Mouse (Mus musculus): ENCODE results near the gene Zc3hav1l. TPM values are rescaled to one million over a fixed set of nuclear protein-coding genes. Genes with fewer than 3 reads are reported as not detected.

Zc3hav1l gene
- total RNA-seq, 1 experiment from 2014 or later: 7.0 TPM

DNA sequence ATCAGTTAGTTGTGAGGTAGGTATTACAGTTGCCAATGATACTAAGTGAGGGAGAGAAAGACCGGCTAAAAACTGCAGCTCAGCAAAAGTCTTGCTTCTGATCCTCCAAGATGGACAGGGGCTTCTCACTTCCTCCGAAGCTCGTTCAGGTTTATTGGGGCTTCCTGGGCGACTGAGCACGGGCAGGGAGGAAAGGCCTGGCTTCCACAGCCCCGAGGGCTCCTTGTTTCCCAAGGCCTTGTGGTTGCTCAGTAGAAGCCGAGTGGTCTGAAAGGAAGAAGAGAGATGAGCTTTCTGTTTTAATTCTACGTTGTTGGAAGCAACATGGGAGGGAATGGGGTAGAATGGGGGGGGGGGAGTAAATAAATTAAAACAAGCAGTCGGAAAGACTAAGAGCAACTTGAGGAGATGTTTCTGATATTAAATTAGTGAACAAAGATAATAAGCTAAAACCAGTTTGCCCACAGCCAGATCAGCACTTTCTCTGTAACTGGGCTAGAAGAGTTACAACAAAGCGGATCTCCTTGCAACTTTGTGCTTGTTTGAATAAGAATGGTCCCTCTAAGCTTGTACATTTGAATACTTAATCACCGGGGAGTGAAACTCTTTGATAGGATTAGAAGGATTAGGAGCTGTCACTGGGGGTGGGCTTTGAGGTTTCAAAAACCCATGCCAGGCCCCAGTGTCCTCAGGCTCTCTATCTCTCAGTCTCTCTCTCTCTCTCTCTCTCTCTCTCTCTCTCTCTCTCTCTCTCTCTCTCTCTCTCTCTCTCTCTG lies 6.0 kb downstream of the Zc3hav1l start:
- ATAC-seq (replicated peaks; ENCODE audit: low read depth, poor library complexity, severe bottlenecking): no peak

DNA sequence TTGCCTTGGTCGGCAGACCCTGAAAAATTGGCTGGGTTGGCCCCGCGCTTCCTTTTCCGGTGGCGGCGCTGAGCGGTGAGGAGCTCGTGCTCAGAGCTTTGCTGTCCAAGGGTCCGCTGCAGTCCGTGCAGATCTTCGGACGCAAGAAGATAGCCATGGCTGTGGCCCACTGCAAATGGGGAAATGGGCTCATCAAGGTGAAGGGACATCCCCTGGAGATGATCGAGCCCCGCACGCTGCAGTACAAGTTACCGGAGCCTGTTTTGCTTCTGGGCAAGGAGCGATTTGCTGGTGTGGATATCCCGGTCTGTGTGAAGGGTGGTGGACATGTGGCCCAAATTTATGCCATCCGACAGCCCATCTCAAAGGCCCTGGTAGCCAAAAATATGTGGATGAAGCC lies 14.6 kb downstream of the Zc3hav1l start:
- no peak for ATAC-seq (replicated peaks; ENCODE audit: low read depth, poor library complexity, severe bottlenecking)

DNA sequence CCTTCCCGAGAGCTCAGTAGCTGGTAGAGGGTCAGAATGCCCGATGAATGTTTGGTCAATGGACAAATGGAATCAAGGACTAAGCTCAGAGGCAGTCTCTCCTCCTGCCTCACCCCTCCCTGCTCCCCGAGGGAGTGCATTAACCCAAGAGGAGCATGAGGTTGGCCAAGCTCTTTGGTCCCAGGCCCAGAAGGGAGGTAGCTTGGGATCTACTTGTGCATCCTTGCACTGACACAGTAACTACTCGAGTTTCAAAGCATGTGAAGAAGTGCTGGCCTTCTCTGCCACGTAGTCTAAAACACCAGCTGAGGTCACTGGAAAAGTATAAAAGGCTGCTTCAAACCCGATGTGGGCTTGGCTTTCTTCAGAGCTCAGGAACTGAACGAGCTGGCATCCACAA lies 34.6 kb downstream of the Zc3hav1l start:
- ATAC-seq (replicated peaks; ENCODE audit: low read depth, poor library complexity, severe bottlenecking): no peak

DNA sequence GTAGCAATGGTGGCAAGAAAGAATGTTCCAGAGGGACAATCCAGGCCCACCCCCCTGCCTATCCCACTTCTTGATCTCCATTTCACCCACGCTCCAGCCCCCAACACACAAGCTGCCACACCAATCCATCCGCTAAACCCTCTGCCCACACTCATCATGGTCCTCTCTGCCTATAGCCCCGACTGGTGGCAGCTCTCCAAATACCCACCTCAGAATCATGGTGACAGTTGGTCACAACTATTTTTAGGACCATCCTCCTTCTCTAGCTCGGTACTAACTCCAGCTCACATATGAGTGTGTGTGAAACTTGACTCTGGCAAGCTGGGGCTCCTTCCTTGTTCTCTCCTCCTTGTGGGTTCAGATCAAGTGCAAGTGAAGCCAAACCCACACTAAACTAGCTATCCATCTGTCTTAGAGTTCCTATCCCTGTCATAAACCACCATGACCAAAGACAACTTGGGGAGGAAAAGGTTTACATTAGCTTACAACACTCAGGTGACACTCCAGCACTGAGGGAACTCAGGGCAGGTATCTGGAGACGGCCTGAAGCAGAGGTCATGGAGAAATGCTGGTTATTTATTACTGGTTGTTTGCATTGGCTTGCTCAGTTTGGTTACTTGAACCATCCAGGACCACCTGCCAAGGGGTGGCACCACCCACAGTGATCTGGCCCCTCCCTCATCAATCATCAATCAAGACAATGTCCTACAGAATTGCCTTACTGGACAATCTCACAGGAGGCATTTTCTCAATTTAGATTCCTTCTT lies 35.5 kb downstream of the Zc3hav1l start:
- ATAC-seq (replicated peaks; ENCODE audit: low read depth, poor library complexity, severe bottlenecking): 0 out of 2 replicates have a peak, but pooled peaks have one; percentile 25

DNA sequence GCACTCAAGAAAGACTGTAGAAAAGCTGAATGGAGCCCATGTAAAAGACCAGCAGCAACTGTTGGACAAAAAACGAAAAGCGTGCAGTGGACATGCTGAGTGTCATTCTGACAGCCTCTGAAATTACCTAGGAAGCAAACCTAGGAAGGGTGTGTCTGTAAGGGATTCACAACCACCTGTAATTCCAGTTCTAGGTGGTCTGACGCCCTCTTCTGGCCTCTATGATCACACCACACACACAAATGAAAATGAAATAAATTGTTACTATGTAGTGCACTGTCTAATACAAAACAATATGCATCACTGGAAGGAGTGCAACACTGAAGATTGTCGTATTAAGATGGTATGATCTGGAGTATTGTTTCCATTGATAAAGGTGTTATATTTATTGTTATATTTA lies 37.2 kb downstream of the Zc3hav1l start:
- no peak for ATAC-seq (replicated peaks; ENCODE audit: low read depth, poor library complexity, severe bottlenecking)

DNA sequence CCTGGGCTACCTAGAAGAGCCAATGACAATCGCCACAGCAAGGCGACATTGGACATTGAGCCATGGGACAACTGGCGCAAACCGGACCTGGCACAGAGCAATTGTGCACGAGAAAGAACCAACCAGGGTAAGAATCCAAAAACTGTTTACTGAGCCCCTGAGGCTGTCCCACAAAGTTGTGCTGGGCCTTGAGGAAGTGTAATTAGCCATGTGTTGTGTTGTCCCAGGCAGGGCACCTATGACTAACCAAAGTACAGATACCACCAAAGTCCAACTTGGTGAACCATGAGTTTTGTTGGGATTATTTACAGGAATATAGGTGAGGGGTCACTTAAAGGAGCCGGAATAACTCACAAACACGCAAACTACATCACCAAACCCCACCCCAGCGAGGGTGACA lies 41.6 kb downstream of the Zc3hav1l start:
- no peak for ATAC-seq (replicated peaks; ENCODE audit: low read depth, poor library complexity, severe bottlenecking)

DNA sequence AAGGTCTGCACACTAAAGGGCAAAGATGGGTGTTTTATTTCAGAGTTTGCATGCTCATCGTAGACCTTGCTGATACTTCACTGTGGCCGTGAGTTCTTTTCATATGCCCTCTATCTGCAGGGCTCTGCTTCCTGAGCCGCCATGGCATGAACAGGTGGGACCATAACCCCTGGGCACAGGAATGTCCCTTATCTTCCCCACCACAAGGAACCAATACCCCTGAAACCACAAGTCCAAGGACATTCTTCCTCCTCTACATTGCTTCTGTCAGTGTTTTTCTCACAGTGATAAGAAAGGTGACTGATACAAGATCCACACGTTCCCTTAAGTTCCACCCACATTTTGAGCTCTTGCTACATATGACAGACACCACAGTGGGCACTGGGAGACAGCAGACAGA lies 42.3 kb downstream of the Zc3hav1l start:
- ATAC-seq (replicated peaks; ENCODE audit: low read depth, poor library complexity, severe bottlenecking): peak; percentile 29; the same call in 1 of the 2 replicates

DNA sequence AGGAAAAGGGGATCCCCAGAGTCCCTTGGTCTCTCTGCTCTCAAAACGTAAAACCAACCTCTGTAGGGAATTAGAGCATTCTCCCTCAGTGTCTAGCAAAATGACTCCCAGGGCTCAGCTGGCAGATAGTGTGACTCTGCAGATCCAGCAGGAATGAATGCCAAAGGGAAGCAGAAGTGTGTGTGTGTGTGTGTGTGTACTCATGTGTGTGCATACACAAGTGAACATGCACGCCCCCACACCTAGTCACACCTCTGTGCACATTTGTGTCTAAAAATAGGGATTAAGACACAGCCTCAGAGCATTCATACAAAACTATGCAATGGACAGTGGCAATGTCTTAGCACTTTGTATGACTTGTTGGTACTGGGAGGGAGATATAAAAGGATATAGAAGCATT lies 43.3 kb downstream of the Zc3hav1l start:
- ATAC-seq (replicated peaks; ENCODE audit: low read depth, poor library complexity, severe bottlenecking): no peak

DNA sequence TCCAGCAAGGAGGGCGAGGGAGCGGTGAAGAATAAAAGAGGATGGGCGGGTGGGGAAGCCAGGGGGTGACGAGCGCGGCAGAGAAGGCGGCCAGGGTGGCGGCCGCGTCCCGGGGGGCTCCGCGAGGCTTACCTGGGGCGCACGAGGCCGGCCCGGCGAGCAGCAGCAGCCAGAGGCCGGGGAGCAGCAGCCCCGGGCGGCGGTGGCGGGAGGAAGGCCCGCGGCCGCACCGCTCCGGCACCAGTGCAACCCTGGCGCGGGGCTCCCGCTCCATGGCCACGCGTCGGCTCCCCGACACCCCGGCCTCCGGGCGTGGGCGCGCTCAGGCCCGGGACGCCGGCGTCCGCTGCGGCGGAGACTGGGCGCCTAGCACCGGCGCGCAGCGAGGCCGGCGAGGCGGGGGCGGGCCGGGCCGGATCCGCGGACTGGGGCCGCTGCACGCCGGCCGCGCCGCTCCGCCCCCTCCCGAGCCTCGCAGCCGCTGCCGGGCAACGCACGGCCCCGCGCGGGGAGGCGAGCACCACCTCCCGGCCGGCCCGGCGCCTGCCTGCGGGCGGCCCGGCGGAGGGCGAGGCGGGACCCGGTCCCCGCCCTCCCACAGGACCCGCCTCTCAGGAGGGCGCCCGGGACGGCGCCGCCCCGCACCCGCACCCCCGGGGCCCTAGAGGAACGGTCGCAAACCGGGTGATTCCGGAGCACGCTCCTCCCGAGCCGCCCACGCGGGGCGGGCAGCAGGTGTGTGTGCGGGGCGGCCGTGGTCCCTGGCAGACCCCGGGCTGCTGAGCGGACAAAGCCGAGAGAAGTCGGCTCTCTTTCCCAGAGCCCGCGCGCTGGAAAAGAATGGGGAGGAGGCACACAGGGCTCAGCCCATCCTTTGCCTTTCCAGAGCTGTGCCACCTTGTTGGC lies 45.1 kb downstream of the Zc3hav1l start, which contains the start of gene D630045J12Rik:
Gene D630045J12Rik, minus strand, starts transcription at position 274 of the 906 bp plus-strand sequence.
- peak; percentile 61 for ATAC-seq (replicated peaks; ENCODE audit: low read depth, poor library complexity, severe bottlenecking)

DNA sequence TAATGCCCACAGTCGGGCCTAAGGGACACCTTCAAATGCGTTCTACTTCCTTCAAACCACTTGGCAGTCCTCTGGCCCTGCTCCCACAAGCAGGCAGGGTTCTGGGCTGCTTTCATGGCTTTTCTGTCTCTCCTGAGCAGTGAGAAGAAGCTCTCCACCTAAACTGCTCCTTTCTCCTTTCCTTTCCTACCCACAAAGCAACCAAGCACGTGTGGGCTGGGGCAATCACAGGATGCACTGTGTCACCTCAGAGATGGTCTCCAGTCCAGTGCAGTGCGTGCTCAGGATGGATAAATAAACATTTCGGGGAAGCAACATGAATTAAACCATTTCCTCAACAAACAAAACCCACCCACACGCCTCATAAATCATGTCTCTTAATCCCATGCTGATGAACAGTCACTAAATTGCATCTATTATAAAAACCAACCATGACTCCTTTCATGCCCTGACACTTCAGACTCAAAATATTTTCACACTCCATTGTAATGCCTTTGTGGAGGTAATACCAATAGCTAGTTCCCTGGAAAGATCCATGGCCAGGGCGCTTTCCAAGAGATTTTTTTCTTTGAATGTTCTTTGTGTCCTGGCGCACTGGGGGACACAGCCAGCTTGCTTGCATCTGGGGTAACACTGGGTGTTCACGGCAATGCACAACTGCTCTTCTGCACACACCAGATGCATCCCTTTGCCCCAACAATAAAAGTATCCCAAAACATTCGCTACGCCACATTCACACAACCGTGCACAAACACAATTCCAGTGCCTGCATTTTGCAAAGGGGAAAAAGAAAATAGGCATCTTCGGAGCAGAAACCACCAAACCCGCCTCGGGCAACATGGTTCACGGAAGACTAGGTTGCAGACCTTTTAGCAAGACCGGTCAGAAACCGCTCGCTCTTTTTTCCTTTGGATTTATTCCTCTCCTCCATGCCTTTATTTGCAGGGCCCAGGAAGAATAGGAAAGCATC lies 46.0 kb downstream of the Zc3hav1l start:
- ATAC-seq (replicated peaks; ENCODE audit: low read depth, poor library complexity, severe bottlenecking): no peak

DNA sequence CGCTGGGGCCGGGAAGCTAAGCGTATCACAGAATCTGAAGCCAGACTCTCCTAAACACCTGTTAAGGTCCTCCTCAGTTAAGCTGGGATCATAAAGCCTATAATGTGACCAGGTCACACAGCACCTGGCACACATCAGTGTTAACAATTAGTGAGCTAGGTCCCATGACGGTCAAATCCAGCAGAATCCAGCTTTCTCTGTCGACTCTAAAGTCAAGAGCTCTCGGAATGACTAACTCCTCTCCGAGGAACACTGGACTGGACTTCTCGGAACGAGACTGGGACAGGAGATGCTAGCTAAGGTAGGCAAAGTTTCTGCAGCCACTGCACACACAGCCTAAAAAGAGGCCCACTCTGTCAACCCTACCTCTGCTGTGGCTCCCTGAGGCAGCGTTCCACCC lies 46.9 kb downstream of the Zc3hav1l start:
- no peak for ATAC-seq (replicated peaks; ENCODE audit: low read depth, poor library complexity, severe bottlenecking)

DNA sequence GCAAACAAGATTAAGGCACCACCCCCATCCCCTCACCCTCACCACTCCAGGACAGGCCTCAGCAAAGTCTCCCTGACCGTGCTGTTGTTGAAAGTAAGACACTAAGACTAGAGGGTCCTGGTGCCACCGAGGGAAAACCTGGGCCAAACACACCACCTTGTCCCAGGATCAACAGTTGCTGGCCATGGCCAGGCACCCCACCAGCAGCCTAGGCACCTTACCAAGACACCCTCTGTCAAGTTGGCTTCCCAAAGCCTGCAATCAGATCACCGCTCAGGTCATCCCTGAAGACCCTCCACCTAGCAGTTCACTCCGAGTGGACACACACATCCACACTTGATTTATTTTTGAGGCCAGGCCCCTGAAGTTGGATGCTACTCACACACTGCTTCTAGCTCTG lies 47.6 kb downstream of the Zc3hav1l start:
- ATAC-seq (replicated peaks; ENCODE audit: low read depth, poor library complexity, severe bottlenecking): no peak

DNA sequence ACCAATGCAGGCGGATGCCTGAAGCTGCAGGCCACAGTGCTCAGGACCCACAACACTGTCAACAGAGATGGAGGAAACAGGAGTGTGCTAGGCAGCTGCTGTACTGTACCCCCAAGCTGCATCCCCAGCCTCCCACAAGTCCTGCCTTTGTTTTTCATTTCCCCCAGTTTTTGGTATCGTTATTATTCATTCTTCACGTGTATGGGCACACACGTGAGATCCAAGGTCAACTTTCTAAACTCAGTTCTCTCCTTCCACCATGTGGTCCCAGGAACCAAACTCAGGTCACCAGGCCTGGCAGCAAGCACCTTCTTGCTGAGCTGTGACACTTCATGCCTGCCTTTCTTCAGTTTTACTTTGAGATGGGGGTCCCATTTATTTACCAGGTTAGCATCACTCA lies 51.7 kb downstream of the Zc3hav1l start:
- no peak for ATAC-seq (replicated peaks; ENCODE audit: low read depth, poor library complexity, severe bottlenecking)

DNA sequence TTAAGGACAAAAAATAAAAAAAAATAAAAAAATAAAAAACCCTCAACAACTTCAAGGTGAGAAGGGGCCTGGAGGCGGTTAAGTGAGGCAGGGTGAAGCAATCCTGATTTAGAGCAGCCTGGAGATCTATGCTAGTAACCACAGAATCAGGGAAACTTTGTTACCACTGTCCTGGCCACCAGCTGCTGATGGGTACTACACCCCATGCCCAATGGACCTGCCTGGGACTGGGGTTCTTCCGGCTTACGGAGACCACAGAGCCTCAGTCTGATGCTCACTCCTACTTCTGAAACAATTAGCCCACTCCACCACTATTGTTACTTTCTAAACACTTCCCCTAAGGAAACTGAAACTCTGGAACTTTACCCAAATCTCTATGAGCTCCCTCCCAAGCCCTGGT lies 54.3 kb downstream of the Zc3hav1l start:
- ATAC-seq (replicated peaks; ENCODE audit: low read depth, poor library complexity, severe bottlenecking): peak; percentile 34

DNA sequence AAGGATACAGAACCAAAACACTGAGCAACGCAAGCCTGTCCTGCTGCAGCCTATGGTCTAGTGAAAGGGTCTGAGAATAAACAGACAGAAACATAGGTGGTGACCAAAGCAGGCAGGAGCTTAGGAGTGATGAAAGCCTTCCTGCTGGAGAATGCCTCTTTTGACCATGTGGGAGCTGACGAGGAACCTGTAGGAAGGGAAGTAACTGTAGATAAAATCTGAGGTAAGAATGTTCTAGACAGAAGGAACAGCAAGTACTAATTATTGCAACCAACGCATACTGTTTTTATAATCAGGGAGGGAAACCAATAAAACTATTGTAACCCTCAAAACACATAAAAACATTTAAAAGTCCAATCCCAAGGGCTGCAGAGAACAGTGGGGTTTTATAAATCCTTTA lies 54.9 kb downstream of the Zc3hav1l start:
- peak; percentile 18; the same call in 1 of the 2 replicates for ATAC-seq (replicated peaks; ENCODE audit: low read depth, poor library complexity, severe bottlenecking)

DNA sequence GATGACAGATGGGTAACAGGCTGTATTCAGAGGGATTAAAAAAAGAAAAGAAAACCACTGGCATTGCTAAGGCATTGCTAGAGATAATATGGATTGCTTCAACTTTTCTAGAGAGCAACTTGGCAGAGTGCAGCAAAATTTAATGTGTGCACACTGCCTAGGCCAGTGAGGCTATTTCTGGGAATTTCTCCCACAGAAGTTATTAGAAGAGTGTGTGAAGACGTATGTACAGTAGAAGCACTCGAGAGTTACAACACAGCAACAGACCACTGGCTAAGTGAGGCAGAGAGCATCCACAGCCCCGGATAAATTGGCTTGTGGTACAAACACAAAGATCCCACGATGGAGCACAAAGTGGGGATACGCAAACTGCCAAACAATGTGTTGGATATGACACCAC lies 56.2 kb downstream of the Zc3hav1l start:
- no peak for ATAC-seq (replicated peaks; ENCODE audit: low read depth, poor library complexity, severe bottlenecking)

DNA sequence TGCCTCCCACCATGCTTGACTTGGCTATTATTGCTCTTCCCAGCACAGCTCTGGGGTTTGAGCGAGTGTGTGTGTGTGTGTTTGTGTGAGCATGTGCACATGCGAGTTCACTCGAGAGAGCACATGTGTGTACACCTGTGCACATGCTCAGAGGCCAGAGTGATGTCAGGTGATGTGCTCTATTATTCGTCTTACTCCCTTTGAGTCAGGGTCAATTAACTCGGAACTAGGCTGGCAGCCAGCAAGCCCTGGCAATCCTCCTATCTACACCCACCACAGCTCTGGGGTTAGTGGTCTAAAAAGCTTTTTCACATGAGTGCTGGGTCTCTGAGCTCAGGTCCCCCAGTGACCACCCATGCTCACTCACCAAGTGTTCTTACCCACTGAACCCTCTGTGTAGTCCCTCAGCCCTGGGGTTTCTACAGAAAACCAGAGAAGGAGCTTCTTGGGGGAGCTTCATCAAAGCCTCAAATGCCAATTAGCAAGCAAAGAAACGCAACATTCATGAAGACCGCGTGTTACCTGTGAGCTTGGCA lies 56.7 kb downstream of the Zc3hav1l start:
- no peak for ATAC-seq (replicated peaks; ENCODE audit: low read depth, poor library complexity, severe bottlenecking)

DNA sequence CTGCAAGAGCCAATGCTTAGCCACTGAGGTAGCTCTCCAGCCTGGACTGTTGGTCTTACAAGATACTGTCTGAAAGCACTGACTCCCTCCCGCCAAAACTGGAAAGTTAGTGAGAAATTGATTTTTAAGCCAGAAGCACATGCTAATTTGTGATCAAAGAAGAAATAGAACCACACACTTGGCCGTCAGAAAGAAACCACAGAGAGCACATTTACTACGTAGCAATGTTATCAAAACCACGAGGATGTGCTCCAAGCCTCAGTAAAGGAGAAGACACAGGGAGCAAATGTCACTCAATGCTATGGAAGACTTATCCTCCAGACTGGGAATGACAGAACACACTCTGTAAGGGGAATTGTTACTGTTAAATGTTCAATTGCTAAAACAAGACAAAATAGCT lies 57.6 kb downstream of the Zc3hav1l start:
- no peak for ATAC-seq (replicated peaks; ENCODE audit: low read depth, poor library complexity, severe bottlenecking)

DNA sequence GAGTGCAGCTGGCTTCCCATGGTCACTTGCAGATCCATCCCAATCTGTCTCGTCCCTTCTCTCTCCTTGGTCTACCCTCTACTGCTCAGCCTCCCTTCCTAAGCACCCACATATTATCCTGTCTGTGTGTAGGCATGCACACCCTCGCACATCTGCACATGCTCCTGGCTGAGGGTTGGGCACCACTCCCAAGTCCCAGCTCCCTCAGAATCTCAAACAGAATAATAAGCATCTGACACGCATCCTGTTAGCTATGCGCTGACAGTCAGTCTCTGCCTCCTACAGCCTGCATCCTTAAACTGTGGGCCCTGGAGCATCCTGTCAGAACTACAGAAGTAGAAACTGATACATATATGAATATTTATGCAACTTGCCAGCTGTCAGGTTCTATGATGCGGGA lies 58.4 kb downstream of the Zc3hav1l start:
- no peak for ATAC-seq (replicated peaks; ENCODE audit: low read depth, poor library complexity, severe bottlenecking)

All from common myeloid progenitor, adult 5-6 weeks (primary cell).